In genomic region chr5:122317329-122318045, GRCm38 (mm10) we compare ENCODE assay signal across 9 mouse cellular contexts. TPM values are rescaled to one million over a fixed set of nuclear protein-coding genes. Genes with fewer than 3 reads are reported as not detected.
DNase-seq lines count a peak whose midpoint lies in the region; ATAC-seq and TF ChIP-seq lines count a peak whose summit lies in the region.
"Had no signal": no experiment of that assay in that cellular context is flagged by ENCODE, and none has a peak within 500 bp of the region (broad histone marks: within the 10 kb centered on the region; RNA-seq: fewer than 3 reads in every experiment).

No protein-coding gene starts in this region.

- 0 out of 2 replicates have a peak overlapping the region, but pooled peaks have one; percentile 20 for H3K4me3 ChIP-seq in E14TG2a.4 (replicated peaks; ENCODE audit: low read length)
- H3K4me3 ChIP-seq in forebrain, postnatal 0 days (ENCODE audit: low read depth, low read length) = no peak overlapping the region
- no peak overlapping the region for H3K4me3 ChIP-seq in forebrain, embryonic 10.5 days
- H3K4me3 ChIP-seq: megakaryocyte, embryonic 14.5 days had no signal

- no peak for TF ChIP-seq CTCF in E14TG2a.4 (conservative IDR thresholded peaks at IDR 0.05; ENCODE audit: low read length)
- no peak for TF ChIP-seq CTCF in forebrain, postnatal 0 days (IDR thresholded peaks at IDR 0.05; ENCODE audit: low read depth)

- peak; percentile 59 for DNase-seq in kidney, adult 18-20 months
- no peak for DNase-seq in kidney, postnatal 14 days
- DNase-seq in NIH3T3 (ENCODE audit: low read depth) = peak; percentile 39
- DNase-seq in gastrocnemius, postnatal 10 days = peak; percentile 49
- DNase-seq in forebrain, postnatal 0 days = no peak
- no peak for DNase-seq in forebrain, embryonic 10.5 days (ENCODE audit: extremely low spot score, low spot score)

- no peaks in the 10 kb centered on the region for H3K9me3 ChIP-seq in E14TG2a.4 (ENCODE audit: low read length)
- no peaks in the 10 kb centered on the region for H3K9me3 ChIP-seq in forebrain, postnatal 0 days (ENCODE audit: low read length)
- H3K9me3 ChIP-seq in forebrain, embryonic 10.5 days = no peaks in the 10 kb centered on the region
- H3K9me3 ChIP-seq: megakaryocyte, embryonic 14.5 days had no signal

- H3K36me3 ChIP-seq in E14TG2a.4 (ENCODE audit: insufficient read depth, low read length) = peaks cover 84% of the 10 kb centered on the region
- peaks cover 20% of the 10 kb centered on the region for H3K36me3 ChIP-seq in forebrain, postnatal 0 days (ENCODE audit: insufficient read depth)
- H3K36me3 ChIP-seq in forebrain, embryonic 10.5 days (replicated peaks) = peaks cover 89% of the 10 kb centered on the region

- no peak overlapping the region for H3K9ac ChIP-seq in forebrain, postnatal 0 days

- no peak overlapping the region for H3K27ac ChIP-seq in forebrain, postnatal 0 days (ENCODE audit: low read depth, low read length)
- no peak overlapping the region for H3K27ac ChIP-seq in forebrain, embryonic 10.5 days

- no peak for ATAC-seq in forebrain, postnatal 0 days
- no peak for ATAC-seq in monocyte, adult 5-6 weeks (replicated peaks; ENCODE audit: insufficient number of reproducible peaks, low FRiP score, low TSS enrichment, poor library complexity, severe bottlenecking)

- H3K4me1 ChIP-seq in E14TG2a.4 (replicated peaks; ENCODE audit: low read depth, low read length) = peaks cover 90% of the 10 kb centered on the region
- no peaks in the 10 kb centered on the region for H3K4me1 ChIP-seq in forebrain, postnatal 0 days (ENCODE audit: insufficient read depth)
- H3K4me1 ChIP-seq in forebrain, embryonic 10.5 days = no peaks in the 10 kb centered on the region

- H3K27me3 ChIP-seq in E14TG2a.4 (ENCODE audit: insufficient read depth, low read length) = no peaks in the 10 kb centered on the region
- no peaks in the 10 kb centered on the region for H3K27me3 ChIP-seq in forebrain, postnatal 0 days (ENCODE audit: insufficient read depth, low read length)
- H3K27me3 ChIP-seq in forebrain, embryonic 10.5 days (ENCODE audit: poor library complexity, severe bottlenecking) = no peaks in the 10 kb centered on the region
- H3K27me3 ChIP-seq: megakaryocyte, embryonic 14.5 days had no signal

- no peak overlapping the region for H3K4me2 ChIP-seq in forebrain, postnatal 0 days (ENCODE audit: low read depth)

- WGBS in forebrain, postnatal 0 days = 81% methylated on average over 11 of the region's 11 CpGs
- 84% methylated on average over 11 of the region's 11 CpGs for WGBS in forebrain, embryonic 10.5 days

RNA-seq across cellular contexts. Expression of gene Pptc7, which starts 33.3 kb away (rescaled TPM):
- total RNA-seq in gastrocnemius, postnatal 10 days (2021) = 10 to 100 TPM; 30.0 to 36.1 TPM
- 14.8 and 18.3 TPM in 2 replicates for total RNA-seq in forebrain, postnatal 0 days (2014; rRNA removed)
- polyA plus RNA-seq in forebrain, postnatal 0 days (2015; fragmentation: Nextera tagmentation; extraction: Ambion mirVana) = 4.2 and 6.7 TPM in 2 replicates
- 33.3 to 37.2 TPM (median 36.9 TPM) in 3 replicates for total RNA-seq in monocyte, adult 5-6 weeks (2017)
- polyA plus RNA-seq in forebrain, embryonic 10.5 days (2016; fragmentation: Nextera tagmentation; extraction: Ambion mirVana) = 8.3 and 9.0 TPM in 2 replicates

RNA-seq across cellular contexts. Expression of gene Rad9b, which starts 36.5 kb away (rescaled TPM):
- total RNA-seq in gastrocnemius, postnatal 10 days (2021) = 1 to 10 TPM; 1.8 to 2.0 TPM
- total RNA-seq in forebrain, postnatal 0 days (2014; rRNA removed) = 16.4 and 20.0 TPM in 2 replicates
- polyA plus RNA-seq in forebrain, postnatal 0 days (2015; fragmentation: Nextera tagmentation; extraction: Ambion mirVana) = 14.1 and 14.6 TPM in 2 replicates
- 3.9 to 8.9 TPM (median 7.4 TPM) in 3 replicates for total RNA-seq in monocyte, adult 5-6 weeks (2017)
- 10.7 and 11.0 TPM in 2 replicates for polyA plus RNA-seq in forebrain, embryonic 10.5 days (2016; fragmentation: Nextera tagmentation; extraction: Ambion mirVana)

RNA-seq across cellular contexts. Expression of gene Vps29, which starts 36.7 kb away (rescaled TPM):
- total RNA-seq in gastrocnemius, postnatal 10 days (2021) = 10 to 100 TPM; 60.3 to 72.5 TPM
- 142 and 157 TPM in 2 replicates for total RNA-seq in forebrain, postnatal 0 days (2014; rRNA removed)
- polyA plus RNA-seq in forebrain, postnatal 0 days (2015; fragmentation: Nextera tagmentation; extraction: Ambion mirVana) = 364 and 391 TPM in 2 replicates
- 63.4 to 67.5 TPM (median 67.5 TPM) in 3 replicates for total RNA-seq in monocyte, adult 5-6 weeks (2017)
- 187 and 195 TPM in 2 replicates for polyA plus RNA-seq in forebrain, embryonic 10.5 days (2016; fragmentation: Nextera tagmentation; extraction: Ambion mirVana)

RNA-seq across cellular contexts. Expression of gene Tctn1, which starts 53.2 kb away (rescaled TPM):
- 1 to 10 TPM; 2.8 to 6.3 TPM for total RNA-seq in gastrocnemius, postnatal 10 days (2021)
- total RNA-seq in forebrain, postnatal 0 days (2014; rRNA removed) = 20.3 and 31.2 TPM in 2 replicates
- 2.9 and 4.3 TPM in 2 replicates for polyA plus RNA-seq in forebrain, postnatal 0 days (2015; fragmentation: Nextera tagmentation; extraction: Ambion mirVana)
- 1.1 to 4.4 TPM (median 2.0 TPM) in 3 replicates for total RNA-seq in monocyte, adult 5-6 weeks (2017)
- 5.8 and 6.2 TPM in 2 replicates for polyA plus RNA-seq in forebrain, embryonic 10.5 days (2016; fragmentation: Nextera tagmentation; extraction: Ambion mirVana)

RNA-seq across cellular contexts. Expression of gene Gpn3, which starts 54.2 kb away (rescaled TPM):
- total RNA-seq in gastrocnemius, postnatal 10 days (2021) = 10 to 100 TPM; 23.1 to 24.4 TPM
- total RNA-seq in forebrain, postnatal 0 days (2014; rRNA removed) = 31.2 and 37.6 TPM in 2 replicates
- polyA plus RNA-seq in forebrain, postnatal 0 days (2015; fragmentation: Nextera tagmentation; extraction: Ambion mirVana) = 41.0 and 44.2 TPM in 2 replicates
- 42.8 to 46.5 TPM (median 45.0 TPM) in 3 replicates for total RNA-seq in monocyte, adult 5-6 weeks (2017)
- 84.6 and 92.9 TPM in 2 replicates for polyA plus RNA-seq in forebrain, embryonic 10.5 days (2016; fragmentation: Nextera tagmentation; extraction: Ambion mirVana)

Comparison
In these comparisons a context has a peak if more than half of its experiments do, and no peak if none do; other contexts are left out.
1. DNase-seq: peak in kidney, adult 18-20 months (single experiment), NIH3T3 (single experiment) and gastrocnemius, postnatal 10 days (single experiment); none in kidney, postnatal 14 days (single experiment), forebrain, postnatal 0 days (single experiment) and forebrain, embryonic 10.5 days (single experiment).